Mouse (Mus musculus): ENCODE measurements around the gene Synpr. TPM values are rescaled to one million over a fixed set of nuclear protein-coding genes. Genes with fewer than 3 reads are reported as not detected.

Gene Synpr
- polyA plus RNA-seq, 1 experiment from 2014 or later = 67.4 TPM

- Histone ChIP-seq H3K27me3 (replicated peaks; ENCODE audit: control insufficient read depth, insufficient read depth, low read length) (no peaks in the 10 kb centered on the region), H3K4me1 (ENCODE audit: control insufficient read depth, insufficient read depth, low read depth, low read length) (no peaks in the 10 kb centered on the region), H3K36me3 (ENCODE audit: control insufficient read depth, insufficient read depth, low read length) (no peaks in the 10 kb centered on the region), H3K4me2 (ENCODE audit: low read length) (no peak overlapping the region), H3K27ac (ENCODE audit: low read depth, low read length) (no peak overlapping the region), H3K4me3 (ENCODE audit: low read length) (no peak overlapping the region), H3K9ac (ENCODE audit: low read depth, low read length) (no peak overlapping the region), H3K9me3 (ENCODE audit: control insufficient read depth, low read length) (no peaks in the 10 kb centered on the region)
- ATAC-seq = no peak
- 73% methylated on average over 3 of the region's 3 CpGs for WGBS
These were observed 83.7 kb downstream of the Synpr start for GRCm38 (mm10) chr14:13368309-13368708.

GRCm38 (mm10) chr14:13389081-13389480 is 104.5 kb downstream of the Synpr start:
- 53% methylated on average over 7 of the region's 7 CpGs for WGBS
- no peak overlapping the region for H3K9ac ChIP-seq (ENCODE audit: low read depth, low read length)
- H3K4me3 ChIP-seq (ENCODE audit: low read length) = no peak overlapping the region
- no peaks in the 10 kb centered on the region for H3K9me3 ChIP-seq (ENCODE audit: control insufficient read depth, low read length)
- H3K36me3 ChIP-seq (ENCODE audit: control insufficient read depth, insufficient read depth, low read length) = no peaks in the 10 kb centered on the region
- no peak overlapping the region for H3K27ac ChIP-seq (ENCODE audit: low read depth, low read length)
- no peaks in the 10 kb centered on the region for H3K4me1 ChIP-seq (ENCODE audit: control insufficient read depth, insufficient read depth, low read depth, low read length)
- ATAC-seq = no peak
- H3K27me3 ChIP-seq (replicated peaks; ENCODE audit: control insufficient read depth, insufficient read depth, low read length) = no peaks in the 10 kb centered on the region
- no peak overlapping the region for H3K4me2 ChIP-seq (ENCODE audit: low read length)

- Histone ChIP-seq H3K36me3 (ENCODE audit: control insufficient read depth, insufficient read depth, low read length) (no peaks in the 10 kb centered on the region), H3K27me3 (replicated peaks; ENCODE audit: control insufficient read depth, insufficient read depth, low read length) (no peaks in the 10 kb centered on the region), H3K9me3 (ENCODE audit: control insufficient read depth, low read length) (no peaks in the 10 kb centered on the region), H3K9ac (ENCODE audit: low read depth, low read length) (no peak overlapping the region), H3K27ac (ENCODE audit: low read depth, low read length) (no peak overlapping the region), H3K4me2 (ENCODE audit: low read length) (no peak overlapping the region), H3K4me3 (ENCODE audit: low read length) (no peak overlapping the region), H3K4me1 (ENCODE audit: control insufficient read depth, insufficient read depth, low read depth, low read length) (no peaks in the 10 kb centered on the region)
- 0 out of 2 replicates have a peak, but pooled peaks have one; percentile 42 for ATAC-seq
- whole genome bisulfite sequencing = 74% methylated on average over 5 of the region's 5 CpGs
These were observed 105.4 kb downstream of the Synpr start for GRCm38 (mm10) chr14:13389954-13390353.

- no peak overlapping the region for H3K4me2 ChIP-seq (ENCODE audit: low read length)
- no peak overlapping the region for H3K4me3 ChIP-seq (ENCODE audit: low read length)
- H3K36me3 ChIP-seq (ENCODE audit: control insufficient read depth, insufficient read depth, low read length) = no peaks in the 10 kb centered on the region
- no peak for ATAC-seq
- H3K9me3 ChIP-seq (ENCODE audit: control insufficient read depth, low read length) = no peaks in the 10 kb centered on the region
- no peak overlapping the region for H3K9ac ChIP-seq (ENCODE audit: low read depth, low read length)
- no peaks in the 10 kb centered on the region for H3K4me1 ChIP-seq (ENCODE audit: control insufficient read depth, insufficient read depth, low read depth, low read length)
- WGBS = 60% methylated on average over 6 of the region's 6 CpGs
- H3K27ac ChIP-seq (ENCODE audit: low read depth, low read length) = no peak overlapping the region
- H3K27me3 ChIP-seq (replicated peaks; ENCODE audit: control insufficient read depth, insufficient read depth, low read length) = no peaks in the 10 kb centered on the region
These were observed 114.8 kb downstream of the Synpr start for GRCm38 (mm10) chr14:13399226-13400020.

- Histone ChIP-seq H3K27me3 (replicated peaks; ENCODE audit: control insufficient read depth, insufficient read depth, low read length) (no peaks in the 10 kb centered on the region), H3K4me1 (ENCODE audit: control insufficient read depth, insufficient read depth, low read depth, low read length) (no peaks in the 10 kb centered on the region), H3K27ac (ENCODE audit: low read depth, low read length) (no peak overlapping the region), H3K9me3 (ENCODE audit: control insufficient read depth, low read length) (no peaks in the 10 kb centered on the region), H3K4me2 (ENCODE audit: low read length) (no peak overlapping the region), H3K36me3 (ENCODE audit: control insufficient read depth, insufficient read depth, low read length) (no peaks in the 10 kb centered on the region), H3K4me3 (ENCODE audit: low read length) (no peak overlapping the region), H3K9ac (ENCODE audit: low read depth, low read length) (no peak overlapping the region)
- ATAC-seq = no peak
- WGBS = 65% methylated on average over 1 of the region's 1 CpGs
These were observed 127.1 kb downstream of the Synpr start for GRCm38 (mm10) chr14:13411636-13412035.

GRCm38 (mm10) chr14:13440723-13441122 is 156.1 kb downstream of the Synpr start:
- no peak overlapping the region for H3K27ac ChIP-seq (ENCODE audit: low read depth, low read length)
- H3K4me2 ChIP-seq (ENCODE audit: low read length) = no peak overlapping the region
- H3K4me1 ChIP-seq (ENCODE audit: control insufficient read depth, insufficient read depth, low read depth, low read length) = no peaks in the 10 kb centered on the region
- ATAC-seq = no peak
- WGBS = 81% methylated on average over 6 of the region's 6 CpGs
- H3K4me3 ChIP-seq (ENCODE audit: low read length) = no peak overlapping the region
- no peaks in the 10 kb centered on the region for H3K36me3 ChIP-seq (ENCODE audit: control insufficient read depth, insufficient read depth, low read length)
- no peaks in the 10 kb centered on the region for H3K27me3 ChIP-seq (replicated peaks; ENCODE audit: control insufficient read depth, insufficient read depth, low read length)
- H3K9me3 ChIP-seq (ENCODE audit: control insufficient read depth, low read length) = no peaks in the 10 kb centered on the region
- H3K9ac ChIP-seq (ENCODE audit: low read depth, low read length) = no peak overlapping the region

- WGBS = 22% methylated on average over 2 of the region's 2 CpGs
- no peak overlapping the region for H3K4me2 ChIP-seq (ENCODE audit: low read length)
- H3K27me3 ChIP-seq (replicated peaks; ENCODE audit: control insufficient read depth, insufficient read depth, low read length) = no peaks in the 10 kb centered on the region
- no peaks in the 10 kb centered on the region for H3K9me3 ChIP-seq (ENCODE audit: control insufficient read depth, low read length)
- no peak overlapping the region for H3K4me3 ChIP-seq (ENCODE audit: low read length)
- H3K27ac ChIP-seq (ENCODE audit: low read depth, low read length) = no peak overlapping the region
- H3K36me3 ChIP-seq (ENCODE audit: control insufficient read depth, insufficient read depth, low read length) = no peaks in the 10 kb centered on the region
- no peak overlapping the region for H3K9ac ChIP-seq (ENCODE audit: low read depth, low read length)
- no peaks in the 10 kb centered on the region for H3K4me1 ChIP-seq (ENCODE audit: control insufficient read depth, insufficient read depth, low read depth, low read length)
- ATAC-seq = no peak
These were observed 160.3 kb downstream of the Synpr start for GRCm38 (mm10) chr14:13444908-13445307.

- no peaks in the 10 kb centered on the region for H3K9me3 ChIP-seq (ENCODE audit: control insufficient read depth, low read length)
- peak overlapping the region; percentile 20; the same call in 1 of the 2 replicates for H3K4me3 ChIP-seq (ENCODE audit: low read length)
- peak overlapping the region; percentile 35 for H3K4me2 ChIP-seq (ENCODE audit: low read length)
- no peaks in the 10 kb centered on the region for H3K36me3 ChIP-seq (ENCODE audit: control insufficient read depth, insufficient read depth, low read length)
- peak; percentile 85 for ATAC-seq
- H3K27ac ChIP-seq (ENCODE audit: low read depth, low read length) = no peak overlapping the region
- H3K27me3 ChIP-seq (replicated peaks; ENCODE audit: control insufficient read depth, insufficient read depth, low read length) = no peaks in the 10 kb centered on the region
- H3K9ac ChIP-seq (ENCODE audit: low read depth, low read length) = peak overlapping the region; percentile 51
- WGBS = 14% methylated on average over 3 of the region's 3 CpGs
- H3K4me1 ChIP-seq (ENCODE audit: control insufficient read depth, insufficient read depth, low read depth, low read length) = peaks cover 6% of the 10 kb centered on the region
These were observed 169.1 kb downstream of the Synpr start for GRCm38 (mm10) chr14:13453461-13454204.

- Histone ChIP-seq H3K4me2 (ENCODE audit: low read length) (0 out of 2 replicates have a peak overlapping the region, but pooled peaks have one; percentile 17), H3K27me3 (replicated peaks; ENCODE audit: control insufficient read depth, insufficient read depth, low read length) (no peaks in the 10 kb centered on the region), H3K4me1 (ENCODE audit: control insufficient read depth, insufficient read depth, low read depth, low read length) (peaks cover 6% of the 10 kb centered on the region), H3K4me3 (ENCODE audit: low read length) (no peak overlapping the region), H3K9ac (ENCODE audit: low read depth, low read length) (no peak overlapping the region), H3K9me3 (ENCODE audit: control insufficient read depth, low read length) (no peaks in the 10 kb centered on the region), H3K36me3 (ENCODE audit: control insufficient read depth, insufficient read depth, low read length) (no peaks in the 10 kb centered on the region), H3K27ac (ENCODE audit: low read depth, low read length) (no peak overlapping the region)
- ATAC-seq = no peak
These were observed 170.4 kb downstream of the Synpr start for GRCm38 (mm10) chr14:13454991-13455390.
